Mouse (Mus musculus) myocyte (in vitro differentiated cells): ENCODE results near the gene Dab2.

Source experiments
- CEBPB ChIP-seq: IDR thresholded peaks from 2 replicates; pipeline ENCODE4 v1.6.1; 2011; ENCODE audit warnings: mild to moderate bottlenecking, moderate library complexity; ENCODE audit not compliant: poor library complexity, insufficient read depth, severe bottlenecking
- MAX ChIP-seq: IDR thresholded peaks from one replicate; pipeline ENCODE4 v1.6.1; 2011; ENCODE audit warnings: low read depth, mild to moderate bottlenecking, control low read depth
- MYOD1 ChIP-seq, 3 experiments: IDR thresholded peaks; one replicate each; pipeline ENCODE4 v1.6.1; 2011; ENCODE audit warnings: control low read depth in 2 of 3, low read depth in 2 of 3, mild to moderate bottlenecking in 2 of 3, moderate library complexity in 1 of 3; ENCODE audit not compliant: insufficient read length in 2 of 3, control insufficient read depth in 1 of 3
- POLR2AphosphoS2 ChIP-seq: IDR thresholded peaks from one replicate; pipeline ENCODE4 v1.6.1; 2011; ENCODE audit warnings: low read depth, control low read depth; ENCODE audit not compliant: insufficient read length
- TCF3 ChIP-seq: IDR thresholded peaks from one replicate; pipeline ENCODE4 v1.6.1; 2011; ENCODE audit warnings: low read depth, control low read depth; ENCODE audit not compliant: insufficient read length

DNA sequence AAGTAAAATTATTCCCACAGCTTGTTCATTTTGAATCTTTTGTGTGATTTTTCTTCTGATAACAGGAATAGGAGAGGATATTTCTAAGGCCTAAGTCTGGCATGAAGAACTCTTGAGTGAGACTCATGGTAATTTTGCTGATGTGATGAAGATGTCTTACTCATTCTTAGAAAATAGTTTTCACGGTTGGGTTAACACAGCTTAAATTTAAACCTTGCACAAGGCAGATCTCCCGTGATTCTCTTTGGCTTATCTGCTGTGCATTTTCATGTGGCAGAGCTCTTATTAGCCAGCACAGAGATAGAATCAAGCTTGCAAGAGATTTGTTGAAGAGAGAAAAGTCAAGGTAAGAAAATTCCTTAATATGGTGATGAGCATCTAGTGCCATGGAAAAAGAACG is at the start of gene Dab2:
- TF ChIP-seq POLR2AphosphoS2 (no peak), MAX (no peak), CEBPB (no peak), TCF3 (no peak), MYOD1 (IDR thresholded peaks at IDR 0.05; ENCODE audit: control insufficient read depth in 1 of 3, insufficient read length in 2 of 3, low read depth in 2 of 3) (no peak)
